Mouse (Mus musculus) limb, embryonic 14.5 days (tissue): ENCODE results near the gene Slc20a1. TPM values are rescaled to one million over a fixed set of nuclear protein-coding genes. Genes with fewer than 3 reads are reported as not detected.

Source experiments
- ATAC-seq: fragments of 200-750 bp; cut with Nextera tagmentation; 2 replicates; pipeline ENCODE4 v1.8.0; 2017; ENCODE audit warnings: low read depth, moderate number of reproducible peaks, moderate TSS enrichment; ENCODE audit not compliant: low FRiP score
- DNase-seq: peaks from one replicate; pipeline ENCODE4 v3.0.0-alpha.2; 2015; ENCODE audit warnings: low spot score
- H3K27ac ChIP-seq: fragments of 300-500 bp; sonication (generic); replicated peaks from 2 replicates; pipeline ENCODE4 v1.5.1; 2014; ENCODE audit warnings: low read depth, mild to moderate bottlenecking, low read length, moderate library complexity, mixed read lengths
- H3K27me3 ChIP-seq: fragments of 300-500 bp; sonication (generic); 2 replicates; pipeline ENCODE4 v1.6.1; 2014; ENCODE audit warnings: low read length, mixed read lengths; ENCODE audit not compliant: control insufficient read depth, insufficient read depth
- H3K36me3 ChIP-seq: fragments of 300-500 bp; sonication (generic); 2 replicates; pipeline ENCODE4 v1.6.1; 2014; ENCODE audit warnings: mild to moderate bottlenecking, low read length, moderate library complexity, mixed read lengths; ENCODE audit not compliant: control insufficient read depth, insufficient read depth
- H3K4me1 ChIP-seq: fragments of 300-500 bp; sonication (generic); 2 replicates; pipeline ENCODE4 v1.6.1; 2014; ENCODE audit warnings: antibody characterized with exemption, low read length, mixed read lengths; ENCODE audit not compliant: control insufficient read depth, insufficient read depth
- H3K4me2 ChIP-seq: fragments of 300-500 bp; sonication (generic); replicated peaks from 2 replicates; pipeline ENCODE4 v1.6.1; 2014; ENCODE audit warnings: low read depth, mild to moderate bottlenecking, low read length, moderate library complexity; ENCODE audit not compliant: severe bottlenecking
- H3K4me3 ChIP-seq: fragments of 300-500 bp; sonication (generic); replicated peaks from 2 replicates; pipeline ENCODE4 v1.5.1; 2014; ENCODE audit warnings: low read length
- H3K9ac ChIP-seq: fragments of 300-500 bp; sonication (generic); 2 replicates; pipeline ENCODE4 v1.6.1; 2014; ENCODE audit warnings: mild to moderate bottlenecking, low read depth, low read length, moderate library complexity; ENCODE audit not compliant: severe bottlenecking
- H3K9me3 ChIP-seq: fragments of 300-500 bp; sonication (generic); 2 replicates; pipeline ENCODE4 v1.6.1; 2016; ENCODE audit warnings: low read length; ENCODE audit not compliant: control insufficient read depth
- POLR2A ChIP-seq: fragments of 200-500 bp; IDR thresholded peaks from 2 replicates; pipeline ENCODE4 v1.8.0; 2012; ENCODE audit warnings: inconsistent platforms, mild to moderate bottlenecking, moderate library complexity, borderline replicate concordance; ENCODE audit not compliant: insufficient read depth, insufficient read length; ENCODE audit errors: extremely low read depth
- WGBS: fragments of 180-500 bp; shearing (Covaris S2); extraction: QIAGEN DNeasy Blood & Tissue Kit; methylation state at CpG from one replicate; pipeline ENCODE4 v1.1.7; 2014; 5-methylcytosine and 5-hydroxymethylcytosine counted together
- polyA plus RNA-seq, 2 experiments: library from polyadenylated mRNA; depleted of rRNA in 1 of 2; stranded (reverse) in 1 of 2; unstranded in 1 of 2; fragments of >200 nt; fragmentation: Nextera tagmentation in 1 of 2; extraction: Ambion mirVana in 1 of 2; gene quantifications; 2 replicates each; pipeline versions ENCODE4 v1.2.1 to v1.2.3; 2012 to 2014

The Slc20a1 gene
- polyA plus RNA-seq, 2 experiments, result 28.7 to 40.8 TPM

- H3K27me3 ChIP-seq, result no peaks in the 10 kb centered on the region
- H3K9ac ChIP-seq, result no peak overlapping the region
- TF ChIP-seq POLR2A, result no peak
- DNase-seq, result no peak
- H3K4me1 ChIP-seq, result no peaks in the 10 kb centered on the region
- WGBS, result 72% methylated on average over 12 of the region's 12 CpGs
- no peak overlapping the region for H3K4me3 ChIP-seq
- H3K27ac ChIP-seq, result no peak overlapping the region
- H3K36me3 ChIP-seq, result no peaks in the 10 kb centered on the region
- H3K9me3 ChIP-seq, result no peaks in the 10 kb centered on the region
- ATAC-seq, result no peak
- no peak overlapping the region for H3K4me2 ChIP-seq
These were observed 21.7 kb upstream of the Slc20a1 start for GRCm38 (mm10) chr2:129176676-129177420.

- no peaks in the 10 kb centered on the region for H3K4me1 ChIP-seq
- H3K4me2 ChIP-seq, result no peak overlapping the region
- DNase-seq (no peak), ATAC-seq (no peak)
- H3K36me3 ChIP-seq, result no peaks in the 10 kb centered on the region
- no peak overlapping the region for H3K27ac ChIP-seq
- no peaks in the 10 kb centered on the region for H3K27me3 ChIP-seq
- no peak overlapping the region for H3K9ac ChIP-seq
- 41% methylated on average over 3 of the region's 3 CpGs for WGBS
- no peak for TF ChIP-seq POLR2A
- H3K9me3 ChIP-seq, result no peaks in the 10 kb centered on the region
- H3K4me3 ChIP-seq, result no peak overlapping the region
These were observed 20.9 kb upstream of the Slc20a1 start for GRCm38 (mm10) chr2:129177661-129178060.

GRCm38 (mm10) chr2:129178182-129178908, 20.2 kb upstream of the Slc20a1 start:
- ATAC-seq (no peak), DNase-seq (no peak)
- no peak overlapping the region; the same call in 1 of the 2 replicates for H3K4me2 ChIP-seq
- TF ChIP-seq POLR2A, result no peak
- H3K4me3 ChIP-seq, result no peak overlapping the region
- H3K36me3 ChIP-seq, result no peaks in the 10 kb centered on the region
- H3K9ac ChIP-seq, result no peak overlapping the region
- no peaks in the 10 kb centered on the region for H3K27me3 ChIP-seq
- no peaks in the 10 kb centered on the region for H3K9me3 ChIP-seq
- 32% methylated on average over 10 of the region's 10 CpGs for WGBS
- no peaks in the 10 kb centered on the region for H3K4me1 ChIP-seq
- H3K27ac ChIP-seq, result no peak overlapping the region

GRCm38 (mm10) chr2:129179946-129180853, 18.4 kb upstream of the Slc20a1 start:
- Histone ChIP-seq H3K4me3 (no peak overlapping the region), H3K4me2 (no peak overlapping the region), H3K4me1 (no peaks in the 10 kb centered on the region; the same call in 1 of the 2 replicates), H3K27ac (no peak overlapping the region), H3K36me3 (no peaks in the 10 kb centered on the region), H3K27me3 (no peaks in the 10 kb centered on the region), H3K9me3 (no peaks in the 10 kb centered on the region), H3K9ac (no peak overlapping the region)
- no peak for TF ChIP-seq POLR2A
- WGBS, result 72% methylated on average over 8 of the region's 8 CpGs
- no peak for DNase-seq
- no peak for ATAC-seq

- H3K4me2 ChIP-seq, result no peak overlapping the region
- no peaks in the 10 kb centered on the region; the same call in 1 of the 2 replicates for H3K4me1 ChIP-seq
- no peak for ATAC-seq
- H3K36me3 ChIP-seq, result no peaks in the 10 kb centered on the region
- H3K27me3 ChIP-seq, result no peaks in the 10 kb centered on the region
- H3K9ac ChIP-seq, result no peak overlapping the region
- 92% methylated on average over 5 of the region's 5 CpGs for WGBS
- TF ChIP-seq POLR2A, result no peak
- no peak overlapping the region for H3K27ac ChIP-seq
- H3K4me3 ChIP-seq, result no peak overlapping the region
- H3K9me3 ChIP-seq, result no peaks in the 10 kb centered on the region
- no peak for DNase-seq
These were observed 17.1 kb upstream of the Slc20a1 start for GRCm38 (mm10) chr2:129181509-129181908.
